Mouse (Mus musculus) liver, adult 2 months (tissue): ENCODE data around the gene Acot2. TPM values are rescaled to one million over a fixed set of nuclear protein-coding genes. Genes with fewer than 3 reads are reported as not detected.
A peak's percentile ranks its signal among the peaks of the same experiment; 100 is the strongest.
"Not testable (repeated sequence)": the region's sequence is repeated elsewhere in the genome, so short reads cannot be mapped to it uniquely, and the experiment has no call there.

Experiments used
- DNase-seq: peaks from one replicate; pipeline ENCODE4 v3.0.0-alpha.2; 2011; ENCODE audit warnings: low read depth, low spot score; ENCODE audit errors: extremely low read depth
- H3K27ac ChIP-seq: fragments of 200-500 bp; replicated peaks from 2 replicates; pipeline ENCODE4 v1.5.1; 2012; ENCODE audit warnings: low read depth, mild to moderate bottlenecking, control low read depth, inconsistent platforms, low read length; ENCODE audit not compliant: insufficient read depth
- H3K27me3 ChIP-seq: fragments of 200-500 bp; 2 replicates; pipeline ENCODE4 v1.6.1; 2012; ENCODE audit warnings: mild to moderate bottlenecking, moderate library complexity, low read length, inconsistent platforms; ENCODE audit not compliant: control insufficient read depth, insufficient read depth
- H3K36me3 ChIP-seq: fragments of 200-500 bp; 2 replicates; pipeline ENCODE4 v1.6.1; 2012; ENCODE audit warnings: low read length, inconsistent platforms; ENCODE audit not compliant: control insufficient read depth, insufficient read depth
- H3K4me1 ChIP-seq: fragments of 200-500 bp; 2 replicates; pipeline ENCODE4 v1.6.1; 2011; ENCODE audit warnings: low read length; ENCODE audit not compliant: control insufficient read depth, insufficient read depth
- H3K4me3 ChIP-seq: fragments of 200-500 bp; 2 replicates; pipeline ENCODE4 v1.5.1; 2011; ENCODE audit warnings: low read depth, mild to moderate bottlenecking, control low read depth, low read length, moderate library complexity; ENCODE audit not compliant: insufficient read depth
- H3K79me2 ChIP-seq: fragments of 200-500 bp; 2 replicates; pipeline ENCODE4 v1.6.1; 2012; ENCODE audit warnings: inconsistent platforms, mild to moderate bottlenecking, low read length, moderate library complexity; ENCODE audit not compliant: control insufficient read depth, insufficient read depth
- H3K9ac ChIP-seq: fragments of 200-500 bp; 2 replicates; pipeline ENCODE4 v1.6.1; 2012; ENCODE audit warnings: low read depth, mild to moderate bottlenecking, control low read depth, inconsistent platforms, low read length
- CTCF ChIP-seq: fragments of 200-500 bp; IDR thresholded peaks from 2 replicates; pipeline ENCODE4 v1.5.1; 2011; ENCODE audit warnings: low read depth, low read length, control low read depth
- POLR2A ChIP-seq: fragments of 200-500 bp; IDR thresholded peaks from 2 replicates; pipeline ENCODE4 v1.6.1; 2011; ENCODE audit warnings: low read length, control low read depth; ENCODE audit not compliant: insufficient read depth; ENCODE audit errors: extremely low read depth
- WGBS: fragments of 180-500 bp; shearing (Covaris S2); methylation state at CpG from one replicate; pipeline ENCODE4 v1.1.7; 2018; 5-methylcytosine and 5-hydroxymethylcytosine counted together
- polyA plus RNA-seq: library from polyadenylated mRNA; depleted of rRNA; stranded (reverse); fragments of >200 nt; gene quantifications from 2 replicates; pipeline ENCODE4 v1.2.3, GENCODE M21; 2012
- total RNA-seq: library from RNA; depleted of rRNA; stranded (reverse); fragments of >200 nt; gene quantifications from 2 replicates; pipeline ENCODE4 v1.2.3, GENCODE M21; 2014

Gene Acot2
- total and polyA plus RNA-seq, 2 experiments, result 7.9 to 11.2 TPM

DNA sequence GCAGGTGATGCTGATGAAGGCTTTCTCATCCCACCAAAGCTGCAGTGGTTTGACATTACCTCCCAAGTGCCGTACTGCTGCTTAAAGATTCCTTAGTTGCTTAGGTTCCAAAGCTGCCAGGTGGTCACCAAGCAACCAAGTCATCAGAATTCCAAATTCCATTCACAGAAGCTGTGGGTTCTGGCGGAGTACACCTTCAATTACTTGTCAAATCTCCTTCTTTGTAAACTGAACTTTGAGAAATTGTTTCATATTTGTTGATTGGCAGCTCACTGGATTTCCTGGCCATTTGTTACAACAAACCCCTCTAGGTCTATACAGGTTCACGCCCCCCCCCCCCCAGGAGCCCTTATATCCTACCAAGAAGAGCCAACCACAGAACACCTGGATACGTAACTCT is 2.9 kb upstream of the Acot2 start, which contains the start of gene Heatr4:
TSS of gene Heatr4 (minus strand) at position 101 of the 400 bp plus-strand sequence.
- Histone ChIP-seq H3K36me3 (no peaks in the 10 kb centered on the region), H3K9ac (no peak within 1 kb of the TSS), H3K27ac (no peak within 1 kb of the TSS), H3K4me1 (peaks cover 13% of the 10 kb centered on the region), H3K79me2 (no peaks in the 10 kb centered on the region), H3K27me3 (no peaks in the 10 kb centered on the region), H3K4me3 (no peak within 1 kb of the TSS)
- TF ChIP-seq CTCF (no peak), POLR2A (no peak)
- DNase-seq, result no peak
- WGBS, result 95% methylated on average over 4 of the region's 4 CpGs

DNA sequence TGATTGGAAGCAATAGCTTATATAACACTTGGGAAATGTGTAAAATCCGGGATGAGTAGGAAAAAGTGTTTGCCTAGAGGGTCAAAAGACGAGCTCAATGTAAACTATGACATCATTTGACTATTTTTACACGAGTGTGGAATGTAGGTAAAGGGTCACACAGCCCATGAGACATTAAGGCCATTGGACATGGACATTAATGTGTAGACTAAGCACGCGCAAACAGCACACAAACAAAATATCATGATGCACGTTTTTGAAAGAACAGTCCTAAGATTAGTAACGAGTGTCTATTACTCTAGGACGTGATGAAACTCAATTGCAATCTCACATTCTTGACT is 449 bp upstream of the Acot2 start:
- peak; percentile 67 for DNase-seq
- Histone ChIP-seq H3K27me3 (no peaks in the 10 kb centered on the region), H3K79me2 (no peaks in the 10 kb centered on the region), H3K36me3 (no peaks in the 10 kb centered on the region), H3K27ac (peak overlapping the region; percentile 58), H3K9ac (peak overlapping the region; percentile 86; the same call in 1 of the 2 replicates), H3K4me1 (peaks cover 5% of the 10 kb centered on the region), H3K4me3 (peak overlapping the region; percentile 69)
- WGBS, result 2% methylated on average over 8 of the region's 8 CpGs
- no peak for TF ChIP-seq CTCF
- TF ChIP-seq POLR2A, result no peak

DNA sequence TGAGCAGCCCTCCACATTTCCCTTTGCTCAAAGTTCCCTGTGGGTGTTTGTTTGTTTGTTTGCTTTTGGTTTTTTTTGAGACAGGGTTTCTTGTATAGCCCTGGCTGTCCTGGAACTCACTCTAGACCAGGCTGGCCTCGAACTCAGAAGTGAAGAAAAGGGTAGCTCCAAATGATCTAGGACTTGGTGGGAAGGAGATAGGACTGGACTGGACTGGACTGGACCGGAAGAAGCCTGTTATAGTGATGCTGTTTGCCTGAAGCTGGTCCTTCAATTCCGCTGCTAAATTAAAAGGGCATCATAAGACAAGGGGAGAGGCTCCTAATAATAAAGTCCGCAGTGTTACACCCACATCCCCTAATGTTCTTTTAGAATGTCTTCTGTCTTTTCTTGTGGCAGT is 822 bp downstream of the Acot2 start:
- Histone ChIP-seq H3K36me3 (no peaks in the 10 kb centered on the region), H3K4me1 (0 out of 2 replicates have a peak, but pooled peaks cover 2% of the 10 kb centered on the region), H3K27ac (no peak overlapping the region), H3K9ac (peak overlapping the region; percentile 86), H3K79me2 (no peaks in the 10 kb centered on the region), H3K27me3 (no peaks in the 10 kb centered on the region), H3K4me3 (peak overlapping the region; percentile 69)
- DNase-seq, result peak; percentile 8
- no peak for TF ChIP-seq CTCF
- TF ChIP-seq POLR2A, result no peak
- WGBS, result 58% methylated on average over 4 of the region's 4 CpGs

DNA sequence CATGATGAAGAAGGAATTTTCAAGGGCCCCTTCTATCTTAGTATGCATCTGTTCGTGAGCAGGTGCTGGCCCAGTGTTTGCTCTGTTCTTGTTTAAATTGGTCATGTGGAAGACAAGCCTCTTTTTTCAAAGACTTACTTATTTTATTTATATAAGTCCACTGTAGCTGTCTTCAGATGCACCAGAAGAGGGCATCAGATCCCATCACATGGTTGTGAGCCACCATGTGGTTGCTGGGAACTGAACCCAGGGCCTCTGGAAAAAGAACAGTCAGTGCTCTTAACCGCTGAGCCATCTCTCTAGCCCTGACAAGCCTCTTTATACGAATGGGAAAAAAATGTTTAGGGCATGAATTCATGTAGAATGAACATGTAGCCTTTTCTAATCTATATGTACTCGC is 1.7 kb downstream of the Acot2 start:
- Histone ChIP-seq H3K27me3 (no peaks in the 10 kb centered on the region), H3K4me1 (0 out of 2 replicates have a peak, but pooled peaks cover 2% of the 10 kb centered on the region), H3K27ac (no peak overlapping the region), H3K79me2 (no peaks in the 10 kb centered on the region), H3K36me3 (no peaks in the 10 kb centered on the region), H3K4me3 (no peak overlapping the region), H3K9ac (no peak overlapping the region)
- no peak for TF ChIP-seq POLR2A
- TF ChIP-seq CTCF, result no peak
- no peak for DNase-seq
- WGBS, result over 99% methylated on average over 4 of the region's 4 CpGs

DNA sequence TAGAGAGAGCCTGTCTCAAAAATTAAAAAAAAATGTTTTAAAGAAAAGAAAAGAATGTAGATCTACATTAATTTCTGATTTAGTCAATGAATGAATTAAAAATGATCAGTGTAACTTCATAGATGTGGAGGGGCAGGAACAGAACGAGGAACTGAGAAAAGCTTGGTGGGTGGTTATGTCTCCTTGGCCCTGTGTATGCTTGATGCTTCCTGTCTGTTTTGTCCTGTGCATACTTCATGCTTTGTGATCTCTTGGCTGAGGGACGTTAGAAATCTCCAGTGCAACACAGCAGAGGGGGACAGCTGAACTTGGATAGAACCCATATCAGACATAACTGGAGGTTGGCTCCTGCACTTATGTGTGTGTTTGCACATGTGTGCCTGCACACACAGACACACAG is 9.6 kb downstream of the Acot2 start:
- DNase-seq, result no peak
- H3K27me3 ChIP-seq, result no peaks in the 10 kb centered on the region
- H3K79me2 ChIP-seq, result no peaks in the 10 kb centered on the region
- TF ChIP-seq POLR2A (no peak), CTCF (no peak)
- H3K9ac ChIP-seq, result no peak overlapping the region
- peaks cover 3% of the 10 kb centered on the region; the same call in 1 of the 2 replicates for H3K4me1 ChIP-seq
- H3K4me3 ChIP-seq, result no peak overlapping the region
- WGBS, result 67% methylated on average over 2 of the region's 2 CpGs
- no peaks in the 10 kb centered on the region for H3K36me3 ChIP-seq
- no peak overlapping the region for H3K27ac ChIP-seq

DNA sequence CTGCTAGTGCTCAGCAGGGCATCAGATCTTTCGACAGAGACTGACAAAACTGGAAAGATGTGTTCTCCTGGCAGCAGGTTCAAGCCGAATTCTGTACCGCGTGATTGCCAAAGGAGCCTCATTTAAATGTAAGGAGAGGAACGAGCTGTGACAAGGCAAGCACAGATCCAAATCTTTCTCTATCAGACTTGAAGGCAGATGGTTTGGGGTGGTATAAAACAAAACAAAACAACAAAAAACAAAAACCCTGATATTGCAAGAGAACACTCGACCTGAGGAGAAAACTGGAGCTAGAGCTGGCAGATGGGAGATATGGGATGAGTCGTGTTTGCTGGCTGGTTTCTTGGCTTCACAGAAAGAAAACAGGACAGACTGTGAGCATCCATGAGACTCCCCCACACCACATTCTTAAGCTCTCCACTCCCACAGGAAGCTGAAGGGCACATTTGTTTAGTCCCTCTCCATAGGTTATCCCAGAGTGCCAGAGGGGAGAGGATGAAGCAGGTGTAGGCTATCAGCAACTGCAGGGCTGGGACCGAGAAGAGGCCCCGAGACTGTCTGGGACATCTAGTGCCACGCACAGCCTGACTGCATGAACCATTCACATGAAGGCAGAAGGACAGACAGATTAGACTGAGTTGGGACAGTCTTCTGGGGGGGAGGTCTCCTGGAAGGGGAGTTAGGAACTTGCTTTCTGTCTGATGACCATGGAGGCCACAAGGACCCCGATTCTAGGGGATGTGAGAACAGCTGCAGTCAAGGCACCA is 10.9 kb downstream of the Acot2 start:
- H3K79me2 ChIP-seq, result no peaks in the 10 kb centered on the region
- no peak overlapping the region for H3K4me3 ChIP-seq
- no peaks in the 10 kb centered on the region for H3K36me3 ChIP-seq
- H3K4me1 ChIP-seq, result peaks cover 3% of the 10 kb centered on the region; the same call in 1 of the 2 replicates
- DNase-seq, result no peak
- no peak overlapping the region for H3K9ac ChIP-seq
- TF ChIP-seq POLR2A (no peak), CTCF (no peak)
- WGBS, result 48% methylated on average over 11 of the region's 11 CpGs
- H3K27me3 ChIP-seq, result no peaks in the 10 kb centered on the region
- H3K27ac ChIP-seq, result no peak overlapping the region

DNA sequence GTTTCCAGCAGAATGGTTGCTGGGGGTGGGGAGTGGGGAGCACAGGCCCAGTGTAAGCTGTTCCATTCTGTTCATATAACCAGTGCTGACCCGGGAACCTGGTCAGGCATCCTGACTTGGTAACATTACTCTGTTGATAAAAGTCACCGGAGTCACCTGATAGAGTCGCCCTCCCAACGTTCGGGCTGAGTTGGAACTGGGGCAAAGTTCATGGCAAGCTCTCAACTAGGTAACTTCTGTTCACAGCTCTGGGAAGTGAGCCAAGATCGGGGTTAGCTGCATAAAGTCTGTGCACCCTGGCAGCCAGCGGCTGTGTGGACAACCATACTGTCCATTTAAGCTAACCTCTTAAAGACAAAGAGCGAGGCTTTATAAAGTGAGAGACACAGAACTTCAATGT is 11.6 kb downstream of the Acot2 start:
- not testable (repeated sequence) for H3K9ac ChIP-seq, H3K36me3 ChIP-seq, H3K4me1 ChIP-seq, H3K79me2 ChIP-seq, H3K4me3 ChIP-seq, H3K27me3 ChIP-seq, H3K27ac ChIP-seq
- peak; percentile 94 for DNase-seq
- WGBS, result 14% methylated on average over 8 of the region's 8 CpGs
